Mouse (Mus musculus): ENCODE results near the gene Rhox3f.
"Not testable (repeated sequence)": the region's sequence is repeated elsewhere in the genome, so short reads cannot be mapped to it uniquely, and the experiment has no call there.

The Rhox3f gene

DNA sequence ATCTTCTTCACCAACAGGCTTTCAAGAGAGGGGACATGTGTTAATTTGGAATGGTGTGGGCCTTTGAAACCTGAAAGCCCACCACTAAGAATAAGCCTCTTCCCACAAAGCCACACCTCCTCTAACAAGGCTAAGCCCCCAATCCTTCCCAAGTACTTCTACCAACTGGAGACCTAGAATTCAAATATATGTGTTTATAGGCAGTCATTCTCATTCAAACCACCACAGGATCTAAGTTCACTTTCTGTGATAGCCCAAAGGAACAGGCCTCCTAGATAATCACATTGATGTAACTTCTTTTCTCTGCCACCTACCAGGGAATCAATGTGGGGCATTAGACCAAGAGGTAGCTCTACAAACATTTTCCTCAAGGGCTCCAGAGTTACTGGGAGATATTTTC is at the start of gene Rhox3f:
Gene Rhox3f (plus strand): TSS at position 301 of the 400 bp plus-strand sequence.
- not testable (repeated sequence) for DNase-seq (ENCODE audit: low spot score)

DNA sequence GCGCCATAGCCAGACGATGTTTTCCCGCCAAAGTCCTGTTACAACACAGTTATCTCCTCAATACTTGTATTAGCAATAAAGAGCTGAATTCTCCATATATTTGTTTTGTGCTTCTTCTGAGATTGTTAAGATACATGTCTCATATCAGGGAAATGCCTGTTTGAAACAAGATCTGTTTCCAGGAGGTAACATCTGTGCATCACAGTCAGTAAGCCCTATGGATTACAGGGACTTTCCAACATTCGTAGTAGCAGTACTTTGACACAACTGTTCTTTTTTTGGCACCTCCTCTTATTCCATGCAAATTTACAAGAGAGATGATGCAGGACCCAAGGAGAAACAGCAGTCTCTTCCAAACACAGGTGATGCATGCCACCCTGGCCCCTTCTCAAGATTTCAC is 39.1 kb upstream of the Rhox3f start, which contains the start of gene Rhox3e:
Gene Rhox3e (plus strand): TSS at position 301 of the 400 bp plus-strand sequence.
- not testable (repeated sequence) for DNase-seq (ENCODE audit: low spot score)

DNA sequence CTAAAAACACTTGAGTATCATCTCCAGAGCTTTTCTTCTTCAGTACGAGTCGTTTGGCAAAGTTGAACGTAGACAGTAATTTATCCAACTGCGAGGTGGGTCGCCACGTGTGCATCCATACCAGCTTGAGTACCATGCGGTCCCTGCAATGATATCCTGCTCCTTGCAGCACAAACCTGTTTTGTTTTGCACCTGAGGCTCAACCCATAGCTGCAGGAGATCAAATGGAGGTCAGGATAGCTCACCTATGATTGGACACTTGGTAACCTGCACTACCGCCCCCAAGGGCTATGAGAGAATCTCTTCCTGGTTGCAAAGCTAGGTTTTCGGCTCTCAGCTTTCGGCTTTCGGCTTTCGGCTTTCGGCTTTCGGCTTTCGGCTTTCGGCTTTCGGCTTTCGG is 23.7 kb upstream of the Rhox3f start, which contains the start of gene Rhox4e:
Gene Rhox4e (plus strand): TSS at position 301 of the 400 bp plus-strand sequence.
- DNase-seq (ENCODE audit: low spot score) = not testable (repeated sequence)

DNA sequence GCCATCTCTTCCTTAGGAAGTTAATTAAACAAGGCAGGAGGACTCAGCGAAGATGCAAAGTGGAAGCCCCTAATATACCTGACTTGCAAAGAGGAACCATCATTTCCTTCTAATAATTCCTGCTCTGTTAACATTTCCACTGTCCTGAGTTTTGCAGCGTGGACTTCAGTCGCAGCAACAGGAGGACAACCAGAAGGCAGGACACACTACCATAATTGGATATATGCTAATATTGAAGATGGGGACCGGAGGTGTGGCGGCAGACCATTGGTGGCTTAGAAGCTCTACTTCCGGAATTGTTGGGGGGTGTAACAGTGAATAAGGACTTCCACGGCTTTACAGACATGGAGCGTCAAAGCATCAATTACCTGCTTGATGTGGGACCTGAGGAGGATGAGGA is 9.7 kb upstream of the Rhox3f start, which contains the start of gene Rhox2f:
Gene Rhox2f (plus strand): TSS at position 301 of the 400 bp plus-strand sequence.
- not testable (repeated sequence) for DNase-seq (ENCODE audit: low spot score)

DNA sequence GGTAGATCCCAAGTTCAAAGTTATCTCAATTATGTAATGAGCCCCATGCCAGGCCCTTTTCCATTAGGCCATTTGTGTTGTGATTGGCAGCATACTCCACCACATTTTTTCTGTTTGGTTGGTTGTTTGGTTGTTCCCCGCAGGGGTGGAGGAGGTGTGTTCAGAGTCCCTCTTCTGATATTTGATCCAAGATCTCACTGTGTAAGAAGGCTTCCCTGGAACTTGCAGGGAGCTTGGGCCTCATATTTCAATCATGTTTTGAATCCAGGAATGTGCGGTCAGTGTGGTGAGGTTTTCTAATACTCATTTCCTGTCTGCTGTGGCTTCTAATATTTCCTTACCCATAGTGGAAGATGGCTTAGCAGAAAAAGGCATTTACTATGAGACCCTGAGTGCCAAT is 8.2 kb upstream of the Rhox3f start:
- not testable (repeated sequence) for DNase-seq (ENCODE audit: low spot score)

DNA sequence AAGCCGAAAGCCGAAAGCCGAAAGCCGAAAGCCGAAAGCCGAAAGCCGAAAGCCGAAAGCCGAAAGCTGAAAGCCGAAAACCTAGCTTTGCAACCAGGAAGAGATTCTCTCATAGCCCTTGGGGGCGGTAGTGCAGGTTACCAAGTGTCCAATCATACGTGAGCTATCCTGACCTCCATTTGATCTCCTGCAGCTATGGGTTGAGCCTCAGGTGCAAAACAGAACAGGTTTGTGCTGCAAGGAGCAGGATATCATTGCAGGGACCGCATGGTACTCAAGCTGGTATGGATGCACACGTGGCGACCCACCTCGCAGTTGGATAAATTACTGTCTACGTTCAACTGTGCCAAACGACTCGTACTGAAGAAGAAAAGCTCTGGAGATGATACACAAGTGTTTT is 26.8 kb downstream of the Rhox3f start, which contains the start of gene Rhox4f:
Gene Rhox4f (minus strand): TSS at position 101 of the 400 bp plus-strand sequence.
- DNase-seq (ENCODE audit: low spot score) = not testable (repeated sequence)

DNA sequence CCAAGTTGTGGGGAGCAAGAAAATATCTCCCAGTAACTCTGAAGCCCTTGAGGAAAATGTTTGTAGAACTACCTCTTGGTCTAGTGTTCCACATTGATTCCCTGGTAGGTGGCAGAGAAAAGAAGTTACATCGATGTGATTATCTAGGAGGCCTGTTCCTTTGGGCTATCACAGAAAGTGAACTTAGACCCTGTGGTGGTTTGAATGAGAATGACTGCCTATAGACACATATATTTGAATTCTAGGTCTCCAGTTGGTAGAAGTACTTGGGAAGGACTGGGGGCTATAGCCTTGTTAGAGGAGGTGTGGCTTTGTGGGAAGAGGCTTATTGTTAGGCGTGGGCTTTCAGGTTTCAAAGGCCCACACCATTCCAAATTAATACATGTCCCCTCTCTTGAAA is 47.7 kb downstream of the Rhox3f start, which contains the start of gene Rhox3g:
Gene Rhox3g (minus strand): TSS at position 101 of the 400 bp plus-strand sequence.
- not testable (repeated sequence) for DNase-seq (ENCODE audit: low spot score)

Measured in retina, embryonic 14.5 days (tissue).